In genomic region chr11:72983283-72983682, GRCm38 (mm10) we compare ENCODE assay signal across 1 mouse cellular context.
TF ChIP-seq lines count a peak whose summit lies in the region.

No protein-coding gene starts in this region.

TF ChIP-seq in MEL, 35 proteins besides CTCF, POLR2A, EP300 and RAD21 (continued from another document):
- TF ChIP-seq ZC3H11A (IDR thresholded peaks at IDR 0.05; ENCODE audit: low read depth, low read length) (peak; percentile 38), GABPA (IDR thresholded peaks at IDR 0.05; ENCODE audit: low read depth, low read length) (no peak), POLR2AphosphoS2 (IDR thresholded peaks at IDR 0.05; ENCODE audit: low read length) (no peak)
